Mouse (Mus musculus) embryonic facial prominence, embryonic 11.5 days (tissue): ENCODE measurements at regions not wholly inside any gene's neighbourhood (a gene's known extent, or its start where the extent isn't known, plus 50 kb on each side); places are given as distances from the start of the nearest gene placed in this dataset.
A peak's percentile ranks its signal among the peaks of the same experiment; 100 is the strongest.

Experiments
- ATAC-seq: fragments of 200-750 bp; cut with Nextera tagmentation; replicated peaks from 2 replicates; pipeline ENCODE4 v1.8.0; 2017; ENCODE audit warnings: low read depth; ENCODE audit not compliant: insufficient number of reproducible peaks, low FRiP score, low TSS enrichment
- DNase-seq: peaks from one replicate; pipeline ENCODE4 v3.0.0-alpha.2; 2015; ENCODE audit warnings: low spot score
- H3K27ac ChIP-seq: fragments of 300-500 bp; sonication (generic); replicated peaks from 2 replicates; pipeline ENCODE4 v1.5.1; 2014; ENCODE audit warnings: mild to moderate bottlenecking, low read depth, low read length, control low read depth
- H3K27me3 ChIP-seq: fragments of 300-500 bp; sonication (generic); 2 replicates; pipeline ENCODE4 v1.6.1; 2014; ENCODE audit warnings: mild to moderate bottlenecking, low read length, moderate library complexity, mixed read lengths; ENCODE audit not compliant: control insufficient read depth, insufficient read depth
- H3K36me3 ChIP-seq: fragments of 300-500 bp; sonication (generic); replicated peaks from 2 replicates; pipeline ENCODE4 v1.6.1; 2014; ENCODE audit warnings: low read depth, mild to moderate bottlenecking, low read length, moderate library complexity, mixed read lengths; ENCODE audit not compliant: control insufficient read depth, insufficient read depth
- H3K4me1 ChIP-seq: fragments of 300-500 bp; sonication (generic); 2 replicates; pipeline ENCODE4 v1.6.1; 2014; ENCODE audit warnings: low read length, mixed read lengths; ENCODE audit not compliant: control insufficient read depth, insufficient read depth
- H3K4me2 ChIP-seq: fragments of 300-500 bp; sonication (generic); 2 replicates; pipeline ENCODE4 v1.6.1; 2014; ENCODE audit warnings: low read depth, mild to moderate bottlenecking, control low read depth, low read length, moderate library complexity
- H3K4me3 ChIP-seq: fragments of 300-500 bp; sonication (generic); 2 replicates; pipeline ENCODE4 v1.5.1; 2014; ENCODE audit warnings: low read depth, low read length, control low read depth
- H3K9ac ChIP-seq: fragments of 300-500 bp; sonication (generic); replicated peaks from 2 replicates; pipeline ENCODE4 v1.6.1; 2014; ENCODE audit warnings: mild to moderate bottlenecking, control low read depth, low read length
- H3K9me3 ChIP-seq: fragments of 300-500 bp; sonication (generic); replicated peaks from 2 replicates; pipeline ENCODE4 v1.6.1; 2016; ENCODE audit warnings: mild to moderate bottlenecking, low read length, inconsistent platforms, mixed read lengths; ENCODE audit not compliant: control insufficient read depth
- WGBS: fragments of 180-500 bp; shearing (Covaris S2); extraction: QIAGEN DNeasy Blood & Tissue Kit; methylation state at CpG from one replicate; pipeline ENCODE4 v1.1.7; 2014; 5-methylcytosine and 5-hydroxymethylcytosine counted together

DNA sequence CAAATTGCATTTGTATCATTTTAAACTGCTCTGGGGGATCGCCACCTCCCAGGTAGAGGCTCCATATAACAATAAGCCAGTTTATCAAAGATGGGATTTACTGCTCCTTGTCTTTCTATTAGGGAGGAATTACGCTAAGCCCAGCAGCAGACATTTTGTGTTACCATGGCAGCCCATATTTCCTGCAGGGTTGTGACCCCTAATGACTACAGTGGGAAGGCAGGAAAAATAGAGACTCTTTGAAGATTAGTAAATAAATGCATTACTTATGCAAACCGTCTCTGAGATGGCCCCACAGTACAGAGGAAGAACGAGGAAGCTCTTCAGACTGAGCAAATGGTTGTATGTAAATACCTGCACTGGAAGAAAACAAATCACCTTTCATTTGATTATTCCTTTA, 237.5 kb upstream of the Zic3 start:
- Histone ChIP-seq H3K9ac (no peak overlapping the region), H3K36me3 (no peaks in the 10 kb centered on the region), H3K4me1 (no peaks in the 10 kb centered on the region), H3K27ac (no peak overlapping the region), H3K4me2 (no peak overlapping the region), H3K9me3 (no peaks in the 10 kb centered on the region), H3K27me3 (no peaks in the 10 kb centered on the region), H3K4me3 (no peak overlapping the region)
- ATAC-seq (no peak), DNase-seq (no peak)
- WGBS: 85% methylated on average over 4 of the region's 4 CpGs

DNA sequence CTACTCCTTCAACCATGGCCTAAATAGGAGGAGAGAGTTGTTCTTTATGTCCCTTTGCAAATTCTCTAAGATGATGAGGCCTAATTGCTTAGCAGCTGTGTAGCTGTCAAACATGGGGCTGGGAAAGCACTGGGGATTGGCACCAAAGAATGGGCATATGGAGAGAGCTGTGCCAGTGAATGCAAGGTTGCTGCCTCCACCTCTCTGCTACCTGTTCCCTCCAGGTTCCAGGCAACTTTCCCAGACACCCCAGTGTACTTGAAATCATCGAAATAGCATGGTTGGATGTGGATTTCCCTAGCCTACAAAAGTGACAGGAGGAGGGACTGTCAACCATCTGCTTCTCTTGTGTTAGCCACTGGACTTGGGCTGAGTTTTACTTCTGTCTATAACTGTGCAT, 234.9 kb upstream of the Zic3 start:
- 60% methylated on average over 1 of the region's 1 CpGs for WGBS
- no peak for DNase-seq
- Histone ChIP-seq H3K27me3 (no peaks in the 10 kb centered on the region), H3K36me3 (no peaks in the 10 kb centered on the region), H3K27ac (no peak overlapping the region), H3K4me1 (no peaks in the 10 kb centered on the region), H3K4me2 (no peak overlapping the region), H3K9ac (no peak overlapping the region), H3K4me3 (no peak overlapping the region), H3K9me3 (no peaks in the 10 kb centered on the region)
- ATAC-seq: no peak

DNA sequence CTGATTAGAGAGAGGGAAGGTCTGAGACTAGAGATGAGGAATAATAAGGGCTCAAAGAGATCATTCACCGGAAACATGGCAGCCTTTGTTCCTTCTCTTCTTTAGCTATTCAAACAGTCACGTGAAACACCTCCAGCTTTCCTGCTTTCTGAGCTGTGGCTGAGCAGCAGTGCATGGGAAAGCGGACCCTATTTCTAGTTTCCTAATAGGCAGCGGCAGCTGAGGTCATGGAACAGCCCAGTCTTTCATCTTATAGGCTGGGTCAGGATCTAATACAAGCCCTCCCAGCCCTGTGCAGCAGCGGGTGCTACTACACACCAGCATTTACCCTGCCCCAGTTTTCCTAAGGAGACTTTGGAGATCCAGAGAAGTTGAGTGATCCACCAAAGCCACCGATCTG, 224.5 kb upstream of the Zic3 start:
- no peaks in the 10 kb centered on the region for H3K36me3 ChIP-seq
- H3K4me2 ChIP-seq: no peak overlapping the region
- no peak overlapping the region for H3K9ac ChIP-seq
- ATAC-seq: no peak
- DNase-seq: peak; percentile 11
- no peaks in the 10 kb centered on the region for H3K4me1 ChIP-seq
- no peaks in the 10 kb centered on the region for H3K27me3 ChIP-seq
- H3K4me3 ChIP-seq: no peak overlapping the region
- WGBS: 49% methylated on average over 6 of the region's 6 CpGs
- no peaks in the 10 kb centered on the region for H3K9me3 ChIP-seq
- no peak overlapping the region for H3K27ac ChIP-seq

DNA sequence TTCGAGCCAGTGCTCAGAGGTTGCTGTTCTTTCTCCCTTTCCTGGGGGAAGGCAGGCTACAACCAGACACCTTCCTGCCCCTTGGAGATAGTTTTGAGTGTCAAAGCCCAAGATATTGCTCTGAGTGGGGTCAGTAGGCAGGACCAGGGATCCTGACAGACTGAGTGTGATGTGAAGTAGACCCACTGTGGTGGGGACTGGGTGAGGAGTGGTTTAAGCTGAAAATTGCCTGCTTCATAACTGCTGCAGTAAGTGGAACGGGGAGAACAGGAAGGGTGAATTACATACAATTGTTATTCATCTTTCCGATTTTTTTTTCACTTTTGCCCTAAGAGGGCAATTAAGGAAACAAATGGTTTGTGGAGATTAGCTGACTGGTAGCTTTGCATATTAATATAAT, 224.1 kb upstream of the Zic3 start:
- H3K4me3 ChIP-seq: no peak overlapping the region
- H3K27me3 ChIP-seq: no peaks in the 10 kb centered on the region
- ATAC-seq: no peak
- WGBS: 60% methylated on average over 3 of the region's 3 CpGs
- H3K36me3 ChIP-seq: no peaks in the 10 kb centered on the region
- H3K9ac ChIP-seq: no peak overlapping the region
- H3K9me3 ChIP-seq: no peaks in the 10 kb centered on the region
- no peak overlapping the region for H3K4me2 ChIP-seq
- no peak for DNase-seq
- H3K27ac ChIP-seq: no peak overlapping the region
- no peaks in the 10 kb centered on the region for H3K4me1 ChIP-seq

DNA sequence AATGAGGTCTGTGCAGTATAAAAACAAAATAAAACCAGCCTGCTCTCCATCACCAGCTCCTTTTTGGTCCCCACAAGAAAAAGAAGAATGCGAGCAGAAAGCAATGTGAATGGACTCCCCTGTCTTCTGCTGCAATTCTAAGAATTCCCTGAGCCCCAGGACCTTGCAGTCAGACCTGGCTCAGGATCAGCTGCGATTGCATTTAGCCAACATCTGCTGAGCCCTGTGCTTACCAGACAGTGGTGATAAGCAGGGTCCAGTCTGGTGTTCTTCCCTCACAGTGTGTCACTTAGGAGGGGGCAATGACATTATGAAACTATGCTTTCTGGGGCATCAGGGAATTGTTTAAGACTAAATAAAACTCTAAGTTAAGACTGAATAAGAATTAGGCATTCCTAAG, 223.6 kb upstream of the Zic3 start:
- H3K36me3 ChIP-seq: no peaks in the 10 kb centered on the region
- ATAC-seq: no peak
- no peaks in the 10 kb centered on the region for H3K9me3 ChIP-seq
- no peaks in the 10 kb centered on the region for H3K4me1 ChIP-seq
- H3K9ac ChIP-seq: no peak overlapping the region
- no peak overlapping the region for H3K27ac ChIP-seq
- H3K27me3 ChIP-seq: no peaks in the 10 kb centered on the region
- WGBS: 46% methylated on average over 2 of the region's 2 CpGs
- no peak overlapping the region for H3K4me2 ChIP-seq
- DNase-seq: no peak
- H3K4me3 ChIP-seq: no peak overlapping the region
